Mouse (Mus musculus) MEL (cell line): ENCODE measurements around the gene Tnfaip3. TPM values are rescaled to one million over a fixed set of nuclear protein-coding genes. Genes with fewer than 3 reads are reported as not detected.
A peak's percentile ranks its signal among the peaks of the same experiment; 100 is the strongest.

Experiments used
- DNase-seq: peaks from one replicate; pipeline ENCODE4 v3.0.0; 2011; ENCODE audit warnings: low read depth, low spot score
- H3K27ac ChIP-seq: 2 replicates; pipeline ENCODE4 v1.5.1; 2012; ENCODE audit warnings: low read depth, mild to moderate bottlenecking, control low read depth, low read length, moderate library complexity; ENCODE audit not compliant: control insufficient read depth
- H3K27me3 ChIP-seq, 2 experiments: fragments of 150-350 bp in 1 of 2; sonication (generic) in 1 of 2; 2 replicates each; pipeline ENCODE4 v1.6.1; 2012; ENCODE audit warnings: low read length in 2 of 2, mild to moderate bottlenecking in 2 of 2, improper control_type of control experiment in 1 of 2, moderate library complexity in 1 of 2; ENCODE audit not compliant: insufficient read depth in 2 of 2, control insufficient read depth in 1 of 2
- H3K36me3 ChIP-seq, 2 experiments: 2 replicates each; pipeline ENCODE4 v1.6.1; 2012 to 2014; ENCODE audit warnings: low read length in 2 of 2, improper control_type of control experiment in 1 of 2, inconsistent platforms in 1 of 2, mild to moderate bottlenecking in 1 of 2; ENCODE audit not compliant: insufficient read depth in 2 of 2, control insufficient read depth in 1 of 2
- H3K4me1 ChIP-seq, 2 experiments: fragments of 150-350 bp in 1 of 2; sonication (generic) in 1 of 2; 2 replicates each; pipeline ENCODE4 v1.6.1; 2012; ENCODE audit warnings: low read length in 2 of 2, improper control_type of control experiment in 1 of 2, mild to moderate bottlenecking in 1 of 2; ENCODE audit not compliant: insufficient read depth in 2 of 2, control insufficient read depth in 1 of 2
- H3K4me3 ChIP-seq, 2 experiments: fragments of 150-350 bp in 1 of 2; sonication (generic) in 1 of 2; 2 replicates each; pipeline ENCODE4 v1.5.1; 2012; ENCODE audit warnings: low read depth in 2 of 2, low read length in 2 of 2, mild to moderate bottlenecking in 2 of 2, moderate library complexity in 2 of 2, control low read depth in 1 of 2, improper control_type of control experiment in 1 of 2; ENCODE audit not compliant: control insufficient read depth in 1 of 2, insufficient read depth in 1 of 2
- H3K79me2 ChIP-seq: 2 replicates; pipeline ENCODE4 v1.6.1; 2012; ENCODE audit warnings: mild to moderate bottlenecking, low read length, moderate library complexity; ENCODE audit not compliant: control insufficient read depth, poor library complexity, insufficient read depth
- H3K9ac ChIP-seq: 2 replicates; pipeline ENCODE4 v1.6.1; 2012; ENCODE audit warnings: low read depth, mild to moderate bottlenecking, control low read depth, low read length, moderate library complexity; ENCODE audit not compliant: control insufficient read depth, poor library complexity, severe bottlenecking
- H3K9me3 ChIP-seq: fragments of 150-350 bp; sonication (generic); replicated peaks from 2 replicates; pipeline ENCODE4 v1.6.1; 2012; ENCODE audit warnings: mild to moderate bottlenecking, low read length, improper control_type of control experiment, moderate library complexity; ENCODE audit not compliant: insufficient read depth
- BHLHE40 ChIP-seq: IDR thresholded peaks from 2 replicates; pipeline ENCODE4 v1.6.1; 2012; ENCODE audit warnings: low read depth, mild to moderate bottlenecking, inconsistent platforms, low read length, improper control_type of control experiment, borderline replicate concordance
- CHD1 ChIP-seq: IDR thresholded peaks from 2 replicates; pipeline ENCODE4 v1.6.1; 2012; ENCODE audit warnings: low read depth, mild to moderate bottlenecking, inconsistent platforms, low read length, improper control_type of control experiment
- CHD2 ChIP-seq: IDR thresholded peaks from 2 replicates; pipeline ENCODE4 v1.6.1; 2011; ENCODE audit warnings: low read length, improper control_type of control experiment
- E2F4 ChIP-seq: IDR thresholded peaks from 2 replicates; pipeline ENCODE4 v1.6.1; 2011; ENCODE audit warnings: low read depth, low read length, improper control_type of control experiment, borderline replicate concordance
- ELF1 ChIP-seq: IDR thresholded peaks from 2 replicates; pipeline ENCODE4 v1.6.1; 2014; ENCODE audit warnings: low read depth, mild to moderate bottlenecking, inconsistent platforms, low read length, improper control_type of control experiment, moderate library complexity
- EP300 ChIP-seq, 2 experiments: IDR thresholded peaks; 2 replicates each; pipeline ENCODE4 v1.6.1; 2011; ENCODE audit warnings: improper control_type of control experiment in 2 of 2, low read length in 2 of 2, low read depth in 1 of 2, mild to moderate bottlenecking in 1 of 2
- ETS1 ChIP-seq: IDR thresholded peaks from 2 replicates; pipeline ENCODE4 v1.6.1; 2012; ENCODE audit warnings: low read depth, mild to moderate bottlenecking, inconsistent platforms, low read length, improper control_type of control experiment, moderate library complexity
- GABPA ChIP-seq: IDR thresholded peaks from 2 replicates; pipeline ENCODE4 v1.6.1; 2012; ENCODE audit warnings: low read depth, mild to moderate bottlenecking, inconsistent platforms, low read length, improper control_type of control experiment, moderate library complexity
- GATA1 ChIP-seq: IDR thresholded peaks from 2 replicates; pipeline ENCODE4 v1.6.1; 2011; ENCODE audit warnings: low read depth, low read length, improper control_type of control experiment
- MAFK ChIP-seq: IDR thresholded peaks from 2 replicates; pipeline ENCODE4 v1.6.1; 2011; ENCODE audit warnings: low read depth, mild to moderate bottlenecking, low read length, improper control_type of control experiment, borderline replicate concordance
- MAX ChIP-seq: IDR thresholded peaks from 2 replicates; pipeline ENCODE4 v1.6.1; 2011; ENCODE audit warnings: low read length, improper control_type of control experiment
- MEF2A ChIP-seq: IDR thresholded peaks from 2 replicates; pipeline ENCODE4 v1.6.1; 2014; ENCODE audit warnings: low read depth, mild to moderate bottlenecking, inconsistent platforms, low read length, improper control_type of control experiment; ENCODE audit not compliant: poor library complexity, insufficient replicate concordance, severe bottlenecking; ENCODE audit errors: extremely low read depth
- MXI1 ChIP-seq: IDR thresholded peaks from 2 replicates; pipeline ENCODE4 v1.6.1; 2011; ENCODE audit warnings: mild to moderate bottlenecking, low read depth, low read length, improper control_type of control experiment
- MYB ChIP-seq: IDR thresholded peaks from 2 replicates; pipeline ENCODE4 v1.6.1; 2011; ENCODE audit warnings: mild to moderate bottlenecking, low read depth, low read length, improper control_type of control experiment
- MYC ChIP-seq: IDR thresholded peaks from 2 replicates; pipeline ENCODE4 v1.6.1; 2011; ENCODE audit warnings: low read depth, mild to moderate bottlenecking, low read length, improper control_type of control experiment, moderate library complexity
- NRF1 ChIP-seq: IDR thresholded peaks from 2 replicates; pipeline ENCODE4 v1.6.1; 2014; ENCODE audit warnings: low read depth, mild to moderate bottlenecking, inconsistent platforms, low read length, improper control_type of control experiment, moderate library complexity; ENCODE audit not compliant: poor library complexity, insufficient read depth, severe bottlenecking
- POLR2AphosphoS5 ChIP-seq: IDR thresholded peaks from 2 replicates; pipeline ENCODE4 v1.6.1; 2012; ENCODE audit warnings: low read depth, borderline replicate concordance, mild to moderate bottlenecking, inconsistent platforms, low read length, moderate library complexity, mixed read lengths
- RAD21 ChIP-seq: IDR thresholded peaks from 2 replicates; pipeline ENCODE4 v1.6.1; 2011; ENCODE audit warnings: mild to moderate bottlenecking, low read depth, low read length, improper control_type of control experiment
- RCOR1 ChIP-seq: IDR thresholded peaks from 2 replicates; pipeline ENCODE4 v1.6.1; 2012; ENCODE audit warnings: low read depth, mild to moderate bottlenecking, inconsistent platforms, low read length, improper control_type of control experiment
- SIN3A ChIP-seq: IDR thresholded peaks from 2 replicates; pipeline ENCODE4 v1.6.1; 2012; ENCODE audit warnings: low read length, improper control_type of control experiment, inconsistent platforms
- SMC3 ChIP-seq: IDR thresholded peaks from 2 replicates; pipeline ENCODE4 v1.6.1; 2011; ENCODE audit warnings: low read depth, low read length, improper control_type of control experiment
- TBP ChIP-seq: IDR thresholded peaks from 2 replicates; pipeline ENCODE4 v1.8.0; 2011; ENCODE audit warnings: low read depth, low read length, improper control_type of control experiment
- TCF12 ChIP-seq: IDR thresholded peaks from 2 replicates; pipeline ENCODE4 v1.6.1; 2014; ENCODE audit warnings: low read depth, mild to moderate bottlenecking, inconsistent platforms, low read length, improper control_type of control experiment, moderate library complexity
- UBTF ChIP-seq: IDR thresholded peaks from 2 replicates; pipeline ENCODE4 v1.6.1; 2012; ENCODE audit warnings: low read depth, mild to moderate bottlenecking, inconsistent platforms, low read length, improper control_type of control experiment, moderate library complexity, borderline replicate concordance; ENCODE audit not compliant: insufficient read depth
- USF1 ChIP-seq: IDR thresholded peaks from 2 replicates; pipeline ENCODE4 v1.6.1; 2014; ENCODE audit warnings: low read depth, mild to moderate bottlenecking, inconsistent platforms, low read length, improper control_type of control experiment, moderate library complexity
- ZC3H11A ChIP-seq: IDR thresholded peaks from 2 replicates; pipeline ENCODE4 v1.6.1; 2012; ENCODE audit warnings: low read depth, mild to moderate bottlenecking, inconsistent platforms, low read length, improper control_type of control experiment
- ZNF384 ChIP-seq: IDR thresholded peaks from 2 replicates; pipeline ENCODE4 v1.6.1; 2012; ENCODE audit warnings: low read depth, mild to moderate bottlenecking, inconsistent platforms, low read length, improper control_type of control experiment
- polyA plus RNA-seq, 2 experiments: library from polyadenylated mRNA; stranded (reverse) in 1 of 2; unstranded in 1 of 2; fragments of >175 nt in 1 of 2; fragments of >200 nt in 1 of 2; gene quantifications; 2 replicates each; pipeline versions ENCODE4 v1.2.1 to v1.2.4; 2012; ENCODE audit warnings: low replicate concordance in 2 of 2, low read depth in 1 of 2; ENCODE audit not compliant: insufficient read length in 2 of 2, insufficient read depth in 1 of 2, missing spikeins in 1 of 2
- total RNA-seq: library from RNA; depleted of rRNA; stranded (reverse); fragments of 300-350 nt; gene quantifications from 2 replicates; pipeline ENCODE4 v1.2.3, GENCODE M21; 2012

Tnfaip3 gene
- total and polyA plus RNA-seq, 3 experiments = 0.38 to 0.54 TPM; not detected in 1

DNA sequence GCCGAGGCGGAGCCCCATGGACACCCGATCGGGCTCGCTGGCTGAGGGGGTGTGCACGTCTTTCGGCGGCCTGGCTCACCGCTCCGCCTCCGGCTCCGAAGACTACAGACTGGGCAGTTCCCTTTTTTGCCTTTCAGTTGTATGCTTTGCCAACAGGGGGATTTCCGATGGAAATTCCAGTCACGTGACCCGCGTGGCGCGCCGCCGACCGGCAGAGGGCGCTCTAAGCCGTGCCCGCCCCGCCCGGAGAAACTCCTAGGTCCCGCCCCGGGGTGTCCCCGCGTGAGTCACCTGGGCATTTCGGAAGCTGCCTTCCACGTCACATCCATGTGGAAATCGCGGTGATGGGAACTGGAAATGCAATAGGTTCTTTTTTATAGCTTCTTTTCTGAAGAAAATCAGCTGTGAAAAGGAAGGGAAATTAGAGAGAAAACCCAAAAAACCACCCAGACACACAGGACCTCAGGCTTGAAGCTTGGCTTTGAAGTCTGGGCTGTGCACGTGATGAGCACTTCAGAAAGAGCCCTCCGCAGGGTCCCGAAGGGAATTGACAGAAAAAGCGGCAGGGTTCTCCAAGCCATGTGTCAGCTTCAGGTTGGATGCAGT, at the start of gene Tnfaip3 (continued):
- TF ChIP-seq ZNF384 = no peak

DNA sequence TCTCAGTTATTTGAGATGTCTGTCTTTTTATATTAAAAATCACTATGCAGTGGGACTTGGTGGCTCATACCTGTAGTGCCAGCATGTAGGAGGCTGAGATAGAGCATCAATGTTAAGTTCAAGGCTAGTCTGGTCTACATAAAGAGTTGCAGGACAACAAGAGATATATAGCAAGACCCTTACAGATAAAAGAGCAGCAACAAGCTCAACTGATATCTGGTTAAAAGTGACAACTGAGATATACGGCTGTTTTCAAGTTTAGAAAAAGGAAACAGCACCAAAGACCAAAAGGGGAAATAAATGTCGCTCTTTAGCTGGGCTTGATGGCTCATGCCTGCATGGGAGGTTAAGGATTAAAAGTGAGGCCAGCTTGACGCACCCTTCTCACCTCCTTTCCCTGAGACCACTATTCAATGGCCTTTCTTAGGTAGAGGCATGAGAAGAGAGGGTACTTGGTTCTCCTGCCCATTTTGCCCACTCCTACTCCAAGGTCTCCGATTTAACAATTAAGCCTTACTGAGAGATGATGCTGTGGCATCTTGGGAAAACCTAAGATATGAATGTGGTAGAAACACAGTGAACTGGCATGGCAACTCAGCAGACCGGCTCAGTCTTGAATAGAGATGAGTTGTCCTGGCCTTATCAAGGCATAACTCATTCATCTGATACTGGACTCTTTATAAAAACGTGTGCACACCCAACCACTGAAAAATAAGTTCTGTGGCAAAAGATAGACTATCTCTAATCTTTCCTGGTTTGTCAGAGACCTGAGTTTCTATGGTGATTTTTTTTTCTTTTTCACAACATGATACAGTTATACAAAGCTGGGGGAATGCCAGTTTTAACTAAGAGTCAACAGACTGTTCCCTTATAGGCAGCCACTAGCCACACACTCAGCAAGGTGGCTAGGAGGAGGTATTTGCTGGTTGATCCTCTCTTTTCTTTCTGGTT, 49.5 kb upstream of the Tnfaip3 start:
- peaks cover 0 to 37% of the 10 kb centered on the region in 2 experiments; a peak in 2 of 4 replicates for H3K36me3 ChIP-seq
- TF ChIP-seq MYC (peak; percentile 30; the same call in 1 of the 2 replicates), MAFK (no peak), SMC3 (no peak), EP300 (IDR thresholded peaks at IDR 0.05; ENCODE audit: low read depth in 1 of 2, low read length in 2 of 2) (peak; percentile 76), E2F4 (no peak), MYB (0 out of 2 replicates have a peak, but pooled peaks have one; percentile 43), MEF2A (peak; percentile 60; the same call in 1 of the 2 replicates), RCOR1 (peak; percentile 43), CHD2 (no peak), RAD21 (no peak), ZC3H11A (no peak), SIN3A (peak; percentile 67; the same call in 1 of the 2 replicates), TCF12 (peak; percentile 71), MAX (peak; percentile 47; the same call in 1 of the 2 replicates), GATA1 (peak; percentile 79), TBP (0 out of 2 replicates have a peak, but pooled peaks have one; percentile 13), BHLHE40 (peak; percentile 77; the same call in 1 of the 2 replicates), POLR2AphosphoS5 (no peak), ELF1 (0 out of 2 replicates have a peak, but pooled peaks have one; percentile 13), MXI1 (0 out of 2 replicates have a peak, but pooled peaks have one; percentile 49), ETS1 (peak; percentile 65), GABPA (no peak), NRF1 (no peak), CHD1 (no peak), ZNF384 (peak; percentile 90), UBTF (no peak), USF1 (no peak)
- no peaks in the 10 kb centered on the region for H3K9me3 ChIP-seq
- H3K4me3 ChIP-seq = peak overlapping the region; percentile 23 to 27; a peak in 3 of 4 replicates
- H3K4me1 ChIP-seq = peaks cover 21 to 23% of the 10 kb centered on the region in 2 experiments
- H3K27ac ChIP-seq = peak overlapping the region; percentile 92
- H3K27me3 ChIP-seq = no peaks in the 10 kb centered on the region
- peak; percentile 79 for DNase-seq
- peak overlapping the region; percentile 48; the same call in 1 of the 2 replicates for H3K9ac ChIP-seq
- no peaks in the 10 kb centered on the region; the same call in 1 of the 2 replicates for H3K79me2 ChIP-seq
